Mouse (Mus musculus): ENCODE data around the gene Itgal.
"Not testable (repeated sequence)": the region's sequence is repeated elsewhere in the genome, so short reads cannot be mapped to it uniquely, and the experiment has no call there.

Itgal gene

DNA sequence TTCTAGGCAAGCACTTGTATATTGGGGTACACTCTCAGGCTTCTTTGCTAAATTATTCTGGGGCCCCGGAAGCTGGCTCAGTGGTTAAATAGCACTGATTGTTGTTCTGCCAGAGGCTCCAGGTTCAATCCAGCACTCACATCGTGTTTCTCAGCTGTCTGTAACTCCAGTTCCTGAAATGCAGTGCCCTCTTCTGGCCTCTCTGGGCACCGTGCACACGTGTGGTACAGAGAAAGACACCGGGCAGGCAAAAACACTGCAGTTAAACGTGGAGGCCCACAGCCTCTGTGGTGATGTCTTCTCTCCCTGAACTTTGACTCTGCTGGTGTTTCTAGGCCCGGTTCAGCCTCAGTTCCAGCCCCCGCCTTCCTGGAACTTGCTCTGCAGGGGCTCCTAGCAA lies 17.7 kb upstream of the Itgal start:
- DNase-seq (ENCODE audit: low read depth, low spot score) = peak; percentile 82

- DNase-seq (ENCODE audit: low read depth, low spot score) = no peak
These were observed 16.0 kb upstream of the Itgal start for GRCm38 (mm10) chr7:127280092-127280491.

DNA sequence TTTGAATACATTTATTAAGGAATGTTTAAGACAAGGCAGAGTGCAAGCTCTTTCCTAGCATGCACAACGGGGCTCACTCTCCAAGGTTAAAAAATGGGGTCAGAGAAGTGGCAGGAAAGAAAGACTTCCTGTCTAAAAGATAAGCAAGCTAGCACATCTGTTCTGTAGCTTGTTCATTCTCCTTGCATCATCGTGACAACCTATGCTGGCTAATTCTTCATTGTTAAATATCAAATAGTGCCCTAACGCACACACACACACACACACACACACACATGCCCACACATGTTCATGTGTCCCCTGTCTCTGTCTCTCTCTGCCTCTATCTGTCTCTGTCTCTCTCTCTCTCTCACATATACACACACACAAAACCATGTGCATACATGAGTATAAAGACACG lies 14.9 kb upstream of the Itgal start:
- DNase-seq (ENCODE audit: low read depth, low spot score) = no peak

GRCm38 (mm10) chr7:127282190-127282589 lies 13.9 kb upstream of the Itgal start:
- no peak for DNase-seq (ENCODE audit: low read depth, low spot score)

DNA sequence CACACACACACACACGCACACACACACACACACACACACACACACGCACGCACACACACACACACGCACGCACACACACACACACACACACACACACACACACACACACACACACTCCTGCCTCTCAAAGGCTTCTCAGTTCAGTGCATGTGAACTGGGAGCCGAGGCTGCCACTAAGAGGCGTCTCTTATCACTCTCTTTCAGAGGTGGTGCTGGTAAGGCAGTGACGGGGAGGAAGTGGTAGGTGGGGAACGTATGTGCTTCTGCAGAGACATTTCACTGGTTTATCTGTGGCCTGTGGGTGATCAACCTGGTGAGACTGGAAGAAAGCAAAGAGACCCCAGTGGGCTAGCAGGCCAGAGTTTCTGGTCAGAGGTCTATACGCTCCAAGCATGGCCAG lies 10.9 kb upstream of the Itgal start:
- DNase-seq (ENCODE audit: low read depth, low spot score) = no peak

DNA sequence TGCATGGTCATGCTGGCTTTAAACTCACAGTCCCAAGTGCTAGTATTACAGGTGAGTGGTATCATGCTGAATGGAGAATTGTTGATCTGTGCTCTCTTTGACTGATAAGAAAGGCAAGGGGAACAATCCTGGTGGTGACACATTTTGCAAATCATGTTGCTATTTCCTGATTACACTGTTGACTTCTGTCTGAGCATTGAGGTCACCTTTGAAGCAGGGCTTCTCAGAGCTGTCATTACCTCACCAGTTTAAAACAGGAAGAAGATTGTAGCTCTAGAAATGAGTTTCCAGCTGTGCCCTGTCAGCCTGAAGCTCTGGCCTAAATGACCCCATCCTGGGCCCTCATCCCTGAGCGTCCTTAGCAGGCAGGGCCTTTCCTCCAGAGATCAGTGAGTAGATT lies 8.1 kb upstream of the Itgal start:
- DNase-seq (ENCODE audit: low read depth, low spot score) = no peak

- DNase-seq (ENCODE audit: low read depth, low spot score) = no peak
These were observed 6.8 kb upstream of the Itgal start for GRCm38 (mm10) chr7:127289306-127289705.

DNA sequence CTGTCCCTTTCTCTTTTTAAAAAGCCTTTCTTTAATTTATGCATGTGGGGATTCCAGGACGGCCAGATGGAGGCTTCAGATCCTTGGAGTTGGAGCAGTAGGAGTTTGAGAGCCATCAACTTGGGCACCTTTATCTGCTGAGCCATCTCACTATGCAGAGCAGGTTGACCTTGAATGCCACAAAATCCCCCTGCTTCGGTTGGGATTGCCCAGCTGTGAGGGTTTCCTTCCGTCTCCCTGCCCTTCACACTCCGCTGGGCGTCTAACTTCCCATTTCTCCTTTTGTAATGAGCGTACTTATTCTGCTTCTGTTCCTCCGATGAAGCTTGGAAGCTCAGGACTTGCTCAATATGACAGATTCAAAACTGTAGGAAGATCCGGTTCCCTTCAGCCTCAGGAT lies 5.9 kb upstream of the Itgal start:
- no peak for DNase-seq (ENCODE audit: low read depth, low spot score)

DNA sequence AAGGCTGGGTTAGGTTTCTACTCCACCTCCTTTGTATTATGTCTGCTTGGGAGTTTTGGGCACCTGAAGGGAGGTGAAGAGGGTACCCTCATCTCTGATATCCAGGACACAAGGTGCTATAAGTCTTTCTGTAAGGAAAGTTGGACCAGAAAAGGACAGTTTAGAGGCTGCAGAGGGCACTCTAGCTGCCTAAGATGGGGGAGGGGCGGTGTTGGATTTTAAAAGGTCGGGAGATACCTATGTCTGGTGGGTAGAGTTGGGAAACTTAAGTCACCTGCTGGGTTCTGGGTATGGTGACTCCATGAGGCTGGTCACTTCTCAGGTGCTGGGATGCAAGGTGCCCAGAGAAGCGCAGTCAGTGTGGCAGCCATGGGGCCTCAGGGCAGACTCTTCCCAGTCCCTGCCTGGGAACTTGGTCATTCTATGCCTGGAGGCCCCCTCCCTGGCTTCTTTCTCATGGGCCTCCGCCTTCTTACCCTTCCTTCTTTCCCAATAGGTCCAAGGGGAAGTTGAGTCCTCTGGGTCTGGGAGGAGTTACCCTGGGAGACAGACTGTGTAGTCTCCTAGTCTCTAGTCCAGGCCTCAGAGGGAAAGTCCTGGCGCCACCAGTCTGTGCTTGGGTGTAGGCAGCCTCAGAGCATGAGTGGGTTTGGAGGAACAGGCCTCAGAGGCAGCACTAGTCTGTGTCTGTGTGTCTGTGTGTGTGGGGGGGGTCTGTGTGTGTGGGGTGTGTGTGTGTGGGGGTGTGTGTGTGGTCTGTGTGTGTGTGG lies 911 bp downstream of the Itgal start:
- DNase-seq (ENCODE audit: low read depth, low spot score) = no peak

- DNase-seq (ENCODE audit: low read depth, low spot score) = no peak
These were observed 1.6 kb downstream of the Itgal start for GRCm38 (mm10) chr7:127297586-127298193.

DNA sequence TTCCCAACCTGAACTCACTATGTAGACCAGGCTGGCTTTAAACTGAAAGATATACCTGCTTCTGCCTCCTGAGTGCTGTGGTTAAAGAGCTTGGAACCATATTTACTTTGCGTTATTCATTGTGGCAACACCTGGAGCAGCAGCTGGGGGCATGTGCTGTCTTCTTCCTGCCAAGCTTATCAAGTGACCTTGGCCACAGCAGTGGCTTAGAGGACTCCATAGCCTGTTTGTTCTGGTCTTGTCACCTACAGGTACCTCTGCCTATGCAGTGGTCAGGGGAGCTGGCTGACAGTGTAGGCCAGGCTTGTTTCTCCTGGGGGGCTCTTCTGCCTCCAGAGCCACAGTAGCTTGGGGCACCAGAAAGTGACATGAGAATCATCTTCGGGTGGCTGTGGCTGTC lies 12.4 kb downstream of the Itgal start:
- DNase-seq (ENCODE audit: low read depth, low spot score) = no peak

- DNase-seq (ENCODE audit: low read depth, low spot score) = peak; percentile 76
These were observed 12.8 kb downstream of the Itgal start for GRCm38 (mm10) chr7:127308887-127309286.

GRCm38 (mm10) chr7:127309951-127310350 lies 13.9 kb downstream of the Itgal start:
- DNase-seq (ENCODE audit: low read depth, low spot score) = peak; percentile 67

DNA sequence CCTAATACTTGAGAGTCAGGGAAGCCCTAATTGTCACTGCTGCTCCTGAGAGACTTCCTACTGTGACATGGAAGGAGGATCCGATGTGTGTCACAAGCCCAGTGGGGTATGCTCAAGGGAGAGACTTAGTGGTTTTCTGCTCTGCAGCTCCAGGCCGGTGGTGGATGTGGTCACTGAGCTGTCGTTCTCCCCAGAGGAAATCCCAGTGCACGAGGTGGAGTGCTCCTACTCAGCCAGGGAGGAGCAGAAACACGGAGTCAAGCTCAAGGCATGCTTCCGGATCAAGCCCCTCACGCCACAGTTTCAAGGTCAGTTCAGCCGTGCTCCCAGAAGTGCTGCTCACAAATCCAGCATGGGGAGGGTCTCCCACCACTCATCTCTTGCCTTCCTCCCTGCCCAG lies 17.9 kb downstream of the Itgal start:
- DNase-seq (ENCODE audit: low read depth, low spot score) = no peak

DNA sequence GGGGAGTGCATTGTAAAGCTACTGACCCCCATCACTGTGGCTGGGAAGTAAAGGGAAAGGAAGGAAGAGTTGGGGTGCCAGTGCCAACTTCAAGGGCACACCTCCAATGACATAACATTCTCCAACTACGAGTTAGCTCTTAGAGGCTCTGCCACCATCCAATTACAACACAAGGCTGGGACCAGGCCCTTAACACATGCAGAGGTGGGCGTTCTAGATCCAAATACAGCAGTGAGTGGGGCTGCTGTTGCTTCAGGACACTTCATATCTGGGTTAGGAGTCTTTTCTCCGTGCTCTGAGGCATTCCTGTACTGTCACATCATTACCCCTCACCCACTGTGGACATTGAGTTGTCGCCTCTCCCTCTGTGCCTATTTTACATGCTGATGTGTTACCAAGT lies 25.0 kb downstream of the Itgal start:
- no peak for DNase-seq (ENCODE audit: low read depth, low spot score)

DNA sequence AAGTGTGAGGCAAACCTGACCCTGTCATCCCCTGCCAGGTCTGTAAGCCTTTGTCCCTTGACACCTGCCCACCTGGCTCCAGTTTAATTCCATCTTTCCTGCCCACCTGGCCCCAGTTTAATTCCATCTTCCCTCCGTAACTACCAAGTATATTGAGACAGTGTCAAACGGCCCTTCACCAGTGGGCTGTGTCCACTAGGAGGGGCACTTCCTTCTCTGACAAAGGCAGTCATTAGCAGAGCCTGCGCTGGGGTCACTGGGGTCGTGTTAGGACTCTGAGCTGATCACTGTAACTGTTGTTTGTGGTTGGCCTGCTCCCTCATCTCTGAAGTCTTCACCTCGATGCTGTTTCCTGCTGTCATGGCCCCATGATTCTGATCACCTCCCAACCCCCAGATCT lies 26.0 kb downstream of the Itgal start:
- DNase-seq (ENCODE audit: low read depth, low spot score) = peak; percentile 19

DNA sequence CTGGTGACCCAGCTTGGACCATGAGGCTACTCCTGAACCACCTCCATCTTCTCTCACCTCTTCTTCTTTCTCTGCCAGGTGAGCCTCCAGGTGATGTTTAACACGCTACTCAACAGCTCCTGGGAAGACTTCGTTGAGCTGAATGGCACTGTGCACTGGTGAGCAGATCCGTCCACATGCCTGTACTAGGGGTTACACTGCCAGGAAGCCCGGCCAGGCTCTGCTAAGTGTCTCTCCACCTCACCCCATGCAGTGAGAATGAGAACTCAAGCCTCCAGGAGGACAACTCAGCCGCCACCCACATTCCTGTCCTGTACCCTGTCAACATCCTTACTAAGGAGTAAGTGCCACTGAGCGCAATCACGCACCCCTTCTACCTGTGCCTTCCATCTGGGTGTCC lies 28.9 kb downstream of the Itgal start:
- no peak for DNase-seq (ENCODE audit: low read depth, low spot score)

GRCm38 (mm10) chr7:127325550-127325949 lies 29.5 kb downstream of the Itgal start:
- no peak for DNase-seq (ENCODE audit: low read depth, low spot score)

DNA sequence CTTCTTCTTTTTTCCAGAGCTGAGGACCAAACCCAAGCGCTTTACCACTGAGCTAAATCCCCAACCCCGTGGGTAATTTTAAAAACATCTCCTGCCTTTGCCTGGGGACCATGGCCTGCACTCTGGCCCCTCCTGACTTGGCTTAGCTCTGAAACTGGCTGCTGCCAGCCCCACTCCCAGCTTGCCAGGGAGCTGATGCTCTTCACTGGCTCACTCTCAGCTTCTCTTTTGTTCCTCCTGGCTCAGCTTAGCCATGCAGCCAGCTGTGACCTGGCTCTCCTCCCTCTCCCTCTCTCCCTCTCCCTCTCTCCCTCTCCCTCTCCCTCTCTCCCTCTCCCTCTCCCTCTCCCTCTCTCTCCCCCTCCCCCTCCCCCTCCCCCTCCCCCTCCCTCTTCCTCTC lies 30.6 kb downstream of the Itgal start:
- DNase-seq (ENCODE audit: low read depth, low spot score) = no peak

DNA sequence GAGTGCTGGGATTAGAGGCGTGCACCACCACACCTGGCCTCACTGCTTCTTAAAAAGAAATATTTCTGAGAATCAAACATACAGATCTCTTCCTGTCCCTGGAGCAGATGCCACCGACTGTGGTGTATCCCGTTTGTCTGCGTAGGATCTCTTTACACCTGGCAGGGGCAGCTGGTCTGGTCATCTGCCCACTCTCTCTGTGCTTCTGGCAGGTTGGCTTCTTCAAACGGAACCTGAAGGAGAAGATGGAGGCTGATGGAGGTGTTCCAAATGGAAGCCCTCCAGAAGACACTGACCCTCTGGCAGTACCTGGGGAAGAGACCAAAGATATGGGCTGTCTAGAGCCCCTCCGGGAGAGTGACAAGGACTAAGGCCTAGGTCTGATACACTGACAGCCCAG lies 37.2 kb downstream of the Itgal start:
- no peak for DNase-seq (ENCODE audit: low read depth, low spot score)

DNA sequence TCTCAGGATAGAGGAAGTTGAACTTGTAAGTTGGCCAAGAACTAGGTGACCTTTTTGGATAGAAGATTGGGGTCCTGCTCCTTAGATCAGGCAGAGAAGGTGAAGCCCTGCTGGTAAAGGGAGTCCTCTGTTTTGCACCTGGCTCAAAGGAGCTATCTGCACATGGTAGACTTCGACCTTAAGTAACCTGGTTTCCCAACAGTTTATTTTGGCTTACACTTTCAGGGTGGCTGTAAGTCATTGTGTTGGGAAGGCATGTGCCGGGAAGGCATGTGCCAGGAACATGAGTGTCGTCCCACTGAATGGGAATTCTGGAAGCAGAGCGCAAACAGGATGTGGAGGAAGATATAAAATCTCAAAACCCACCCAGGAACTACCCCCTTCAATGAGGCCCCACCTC lies 39.5 kb downstream of the Itgal start:
- no peak for DNase-seq (ENCODE audit: low read depth, low spot score)

GRCm38 (mm10) chr7:127337636-127338035 lies 41.6 kb downstream of the Itgal start:
- no peak for DNase-seq (ENCODE audit: low read depth, low spot score)

DNA sequence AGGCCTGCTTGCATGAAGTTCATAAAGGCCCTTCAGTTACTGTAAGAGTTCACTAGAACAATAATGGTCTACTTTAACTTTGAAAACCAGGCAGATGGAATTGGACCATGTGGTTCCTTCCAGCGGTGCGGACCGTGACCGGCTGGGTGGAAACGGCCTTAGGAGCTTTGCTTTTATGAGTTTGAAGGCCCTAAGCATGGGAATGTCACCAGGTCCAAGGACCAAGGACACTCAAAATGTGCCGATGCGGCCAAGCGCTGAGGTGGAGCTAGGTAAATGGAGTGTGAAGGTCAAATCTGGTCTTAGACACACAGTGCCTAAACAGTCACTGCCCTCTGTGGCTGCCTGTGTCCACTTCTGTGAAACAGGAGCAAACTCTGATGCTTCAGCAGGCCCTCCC lies 45.3 kb downstream of the Itgal start:
- DNase-seq (ENCODE audit: low read depth, low spot score) = no peak

- DNase-seq (ENCODE audit: low read depth, low spot score) = not testable (repeated sequence)
These were observed 45.8 kb downstream of the Itgal start for GRCm38 (mm10) chr7:127341861-127342260.

Data from ES-CJ7 (cell line).